Mouse (Mus musculus) heart, adult 18-20 months (tissue): ENCODE measurements around the gene Pfdn4. TPM values are rescaled to one million over a fixed set of nuclear protein-coding genes. Genes with fewer than 3 reads are reported as not detected.
"Not testable (repeated sequence)": the region's sequence is repeated elsewhere in the genome, so short reads cannot be mapped to it uniquely, and the experiment has no call there.

ENCODE experiments used
- DNase-seq, 2 experiments: peaks; one replicate each; pipeline ENCODE4 v3.0.0; 2021 to 2022; ENCODE audit warnings: mixed read lengths in 1 of 2
- long read RNA-seq, 2 experiments: library from polyadenylated mRNA; stranded (forward); transcript quantifications; one replicate each; pipeline ENCODE4 v2.0.0; 2021
- total RNA-seq, 2 experiments: library from RNA; stranded (reverse); gene quantifications; 2 replicates each; pipeline ENCODE4 v1.2.3; 2021

The Pfdn4 gene
- 10 to 100 TPM; 10.8 to 14.8 TPM for total RNA-seq
- long read RNA-seq, experiment 1, partial matches to known transcripts, result 1 of 4 reads
- long read RNA-seq, experiment 1, other reads (novel, unspliced or antisense), result 0 of 4 reads
- long read RNA-seq, experiment 2, transcript Pfdn4-201 (4 exons, 935 nt), result major isoform, 7 of 7 reads
- long read RNA-seq, experiment 2, partial matches to known transcripts, result 0 of 7 reads
- long read RNA-seq, experiment 2, other reads (novel, unspliced or antisense), result 0 of 7 reads

DNA sequence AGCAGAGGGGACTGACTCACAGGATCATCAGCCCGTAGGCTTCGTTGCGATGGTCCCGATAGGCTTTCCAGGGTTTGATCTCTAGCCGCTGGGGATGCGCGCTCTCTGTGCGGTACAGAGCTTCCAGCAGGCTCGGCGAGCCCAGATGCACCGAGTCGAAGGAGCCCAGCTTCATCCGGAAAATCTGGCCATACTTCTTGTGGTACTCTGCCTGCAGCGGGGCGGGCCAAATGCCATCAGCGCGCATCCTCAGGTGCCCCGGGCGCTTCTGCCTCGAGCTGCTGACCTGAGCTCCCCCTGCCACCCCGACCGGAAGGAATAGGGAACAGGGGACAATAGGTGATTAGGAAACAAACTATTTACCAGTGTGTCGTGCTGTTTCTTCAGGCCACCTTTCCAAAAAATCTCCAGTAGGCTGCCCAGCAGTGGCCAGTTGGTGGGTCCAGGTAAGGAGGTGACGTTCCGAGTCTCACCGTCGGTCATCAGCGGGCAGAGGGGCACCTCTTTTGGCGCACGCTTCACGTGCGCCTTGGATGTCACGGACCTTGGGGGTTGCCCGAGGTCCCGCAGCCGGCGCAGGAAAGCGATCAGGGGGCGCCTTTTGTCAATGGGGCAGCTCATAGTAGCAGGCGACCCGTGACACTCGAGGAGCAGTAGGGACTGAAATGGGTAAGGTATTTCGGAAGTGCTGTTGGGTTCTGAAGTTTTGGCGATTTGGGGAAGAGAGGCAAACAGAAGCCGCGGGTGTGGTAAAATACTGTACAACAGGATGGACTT lies at the start of gene Pfdn4:
Pfdn4 (plus strand) TSS at position 275 of the 777 bp plus-strand sequence.
- DNase-seq, result peak in 1 of 2 experiments; percentile 26

- no peak for DNase-seq
Measured at GRCm38 (mm10) chr2:170446843-170447383, 49.3 kb upstream of the Pfdn4 start.

DNA sequence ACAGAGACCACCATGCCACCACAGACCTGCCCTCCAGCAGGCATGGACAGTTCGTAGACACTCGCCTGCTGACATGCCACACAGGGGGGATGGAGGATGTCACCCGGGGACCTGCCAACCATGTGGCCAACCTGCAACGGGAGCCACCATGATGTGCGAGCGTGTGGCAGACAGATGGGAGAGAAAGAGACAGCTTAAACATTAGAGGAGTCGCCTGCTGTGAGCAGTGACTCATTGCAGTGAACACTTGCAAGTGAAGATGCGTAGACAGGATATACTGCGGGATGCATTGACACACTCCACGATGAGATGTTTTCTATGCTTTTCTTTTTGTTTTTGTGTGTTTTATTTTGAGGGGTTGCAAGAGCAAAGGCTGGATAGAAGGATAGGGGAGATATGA lies 48.6 kb upstream of the Pfdn4 start:
- no peak for DNase-seq

DNA sequence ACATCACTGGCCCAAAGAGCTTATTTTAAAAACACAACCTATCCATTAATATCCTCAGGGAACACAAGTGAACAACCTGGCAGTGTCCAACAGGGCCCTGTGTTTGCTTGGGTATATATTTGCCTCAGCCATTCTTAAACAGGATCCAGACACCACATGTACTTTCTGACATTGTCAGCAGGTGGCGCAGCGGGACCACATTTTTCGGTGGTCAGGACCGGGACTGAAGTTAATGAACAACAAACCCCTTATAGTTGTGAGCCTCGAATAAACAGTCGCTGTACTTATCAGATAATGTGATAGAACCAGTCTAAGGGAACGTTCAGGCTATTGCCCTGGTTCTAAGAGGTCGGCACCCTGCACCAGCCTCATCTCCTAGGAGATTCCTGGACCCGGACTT lies 45.3 kb upstream of the Pfdn4 start:
- peak; percentile 58 to 91 for DNase-seq

DNA sequence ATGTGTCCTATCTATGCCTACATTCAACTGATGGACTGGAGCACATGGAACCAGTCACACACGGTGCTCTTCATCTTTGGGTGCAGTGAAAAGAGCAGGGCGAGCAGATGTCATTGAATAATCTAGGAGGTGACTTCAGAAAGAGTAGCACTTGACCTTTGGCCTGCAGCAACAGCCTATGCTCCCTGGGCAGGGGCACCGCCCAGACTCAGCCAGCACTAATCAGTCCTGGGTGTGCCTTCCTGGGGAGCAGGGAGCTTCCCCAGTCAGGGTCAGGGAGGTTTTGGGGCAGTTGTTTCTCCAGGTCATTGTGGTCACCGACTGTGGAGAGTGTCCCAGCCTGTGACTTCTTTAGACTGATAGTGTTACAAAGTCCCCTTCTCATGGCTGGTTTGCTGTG lies 42.4 kb upstream of the Pfdn4 start:
- DNase-seq, result not testable (repeated sequence)

- no peak for DNase-seq
Measured at GRCm38 (mm10) chr2:170459183-170459582, 37.0 kb upstream of the Pfdn4 start.

GRCm38 (mm10) chr2:170459805-170460204 lies 36.4 kb upstream of the Pfdn4 start:
- no peak for DNase-seq

- no peak for DNase-seq
Measured at GRCm38 (mm10) chr2:170461652-170462051, 34.6 kb upstream of the Pfdn4 start.

DNA sequence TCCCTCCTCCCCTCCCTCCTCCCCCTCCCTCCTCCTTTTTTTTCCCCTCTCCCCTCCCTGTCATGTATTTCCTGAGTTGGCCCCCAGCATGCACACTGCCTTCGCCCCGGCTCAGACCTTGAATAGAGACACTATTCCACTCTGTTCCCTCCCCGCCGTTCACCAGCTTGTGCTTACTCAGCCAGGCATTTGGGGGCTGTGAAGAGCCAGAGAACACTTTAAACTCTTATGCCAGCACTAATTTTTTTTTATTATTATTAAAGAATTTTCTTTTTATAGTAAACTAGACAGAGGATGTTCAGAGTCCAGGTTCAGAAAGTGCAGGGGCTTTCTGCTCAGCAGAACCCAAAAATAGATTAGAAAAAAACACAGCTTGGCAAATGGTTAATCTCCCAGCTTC lies 31.4 kb upstream of the Pfdn4 start:
- no peak for DNase-seq

DNA sequence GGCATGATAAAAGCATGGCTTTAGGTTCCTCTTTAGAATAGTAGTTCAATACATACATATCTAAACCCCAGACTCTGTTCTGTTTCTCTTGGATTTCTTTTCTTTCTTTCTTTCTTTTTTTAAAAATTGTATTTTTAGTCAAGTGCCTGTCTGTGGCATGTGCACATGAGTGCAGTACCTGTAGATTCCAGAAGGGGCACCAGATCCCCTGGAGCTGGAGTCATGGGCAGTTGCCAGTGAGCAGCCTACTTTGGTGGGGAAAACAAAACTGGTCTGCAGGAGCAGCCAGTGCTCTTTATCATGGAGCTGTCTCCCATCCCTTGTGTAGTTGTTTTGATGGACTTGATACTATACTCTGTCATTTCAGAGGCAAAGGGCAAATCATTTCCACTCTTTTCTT lies 28.2 kb upstream of the Pfdn4 start:
- no peak for DNase-seq

DNA sequence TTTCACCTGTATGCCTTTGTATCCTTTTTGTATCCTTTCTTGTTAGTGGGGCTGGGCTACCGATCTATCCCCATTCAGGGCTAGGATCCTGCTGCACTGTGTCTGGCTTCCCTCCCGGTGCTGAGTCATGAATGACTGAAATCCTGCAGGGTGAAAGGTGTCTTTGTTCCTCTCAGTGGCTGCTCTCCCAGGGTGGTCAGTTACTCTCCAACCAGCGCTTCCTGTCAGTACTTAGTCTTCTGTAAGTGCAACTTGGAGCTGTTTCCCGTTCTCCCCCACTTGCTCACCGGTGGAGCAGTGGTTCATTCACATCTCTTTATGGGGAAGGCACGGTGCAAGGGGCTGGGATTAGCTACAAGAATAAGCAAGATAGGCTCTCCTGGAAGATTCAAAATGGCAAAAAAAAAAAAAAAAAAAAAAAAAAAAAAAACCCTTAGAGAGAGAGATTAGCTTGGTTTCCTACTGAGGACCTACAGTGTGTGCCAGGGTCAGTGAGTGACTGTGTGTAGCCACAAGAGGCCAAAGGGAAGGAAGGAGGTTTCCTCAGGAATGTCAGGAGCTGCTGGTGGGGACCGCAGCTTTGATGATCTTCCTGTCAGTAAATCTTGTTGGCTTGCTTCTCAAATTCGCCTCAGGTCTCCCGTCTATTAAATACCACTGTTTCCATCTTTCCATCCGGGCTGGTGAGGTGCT lies 26.5 kb upstream of the Pfdn4 start:
- DNase-seq, result peak; percentile 17 to 51

- no peak for DNase-seq
Measured at GRCm38 (mm10) chr2:170470591-170470990, 25.6 kb upstream of the Pfdn4 start.

DNA sequence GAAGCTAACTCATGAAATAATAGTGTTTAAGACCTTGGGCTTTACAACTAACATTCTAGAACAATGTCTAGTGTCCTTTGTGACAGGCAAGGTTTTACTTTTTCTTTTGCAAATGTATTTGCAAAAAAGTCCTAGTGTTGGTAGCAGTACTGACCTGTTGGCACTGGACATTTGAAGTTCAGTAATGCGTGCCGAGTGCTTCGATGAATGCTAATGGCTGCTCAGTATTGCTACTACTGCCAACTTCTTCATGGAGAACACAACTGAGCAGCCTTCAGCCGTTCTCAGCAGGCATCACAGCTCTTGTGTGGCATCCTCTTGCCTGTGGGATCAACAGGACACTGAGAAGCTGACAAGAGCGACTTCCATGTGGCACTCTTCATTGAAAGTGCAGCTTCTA lies 22.1 kb upstream of the Pfdn4 start:
- DNase-seq, result no peak

GRCm38 (mm10) chr2:170475164-170475563 lies 21.1 kb upstream of the Pfdn4 start:
- no peak for DNase-seq

GRCm38 (mm10) chr2:170476215-170476614 lies 20.0 kb upstream of the Pfdn4 start:
- peak; percentile 11 to 44 for DNase-seq

DNA sequence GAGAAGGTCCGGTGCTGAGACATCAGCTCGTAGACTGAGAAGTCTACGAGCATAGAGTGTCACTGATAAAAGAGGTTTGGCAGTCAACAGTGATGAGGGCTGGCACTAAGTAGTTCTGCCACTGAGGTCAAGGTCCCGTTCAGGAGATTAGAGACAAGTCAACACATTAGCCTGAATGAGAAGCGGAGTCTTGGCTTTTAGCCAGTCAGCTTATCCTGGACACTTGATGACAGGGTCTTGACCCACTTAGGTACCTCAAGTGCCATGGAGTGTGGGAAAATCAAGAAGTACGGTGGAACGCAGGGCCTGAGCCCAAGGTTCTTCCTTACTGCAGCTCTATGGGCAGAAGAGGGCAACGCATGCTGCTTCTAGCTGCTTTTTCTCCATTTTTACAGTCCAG lies 19.6 kb upstream of the Pfdn4 start:
- DNase-seq, result peak in 1 of 2 experiments; percentile 3

DNA sequence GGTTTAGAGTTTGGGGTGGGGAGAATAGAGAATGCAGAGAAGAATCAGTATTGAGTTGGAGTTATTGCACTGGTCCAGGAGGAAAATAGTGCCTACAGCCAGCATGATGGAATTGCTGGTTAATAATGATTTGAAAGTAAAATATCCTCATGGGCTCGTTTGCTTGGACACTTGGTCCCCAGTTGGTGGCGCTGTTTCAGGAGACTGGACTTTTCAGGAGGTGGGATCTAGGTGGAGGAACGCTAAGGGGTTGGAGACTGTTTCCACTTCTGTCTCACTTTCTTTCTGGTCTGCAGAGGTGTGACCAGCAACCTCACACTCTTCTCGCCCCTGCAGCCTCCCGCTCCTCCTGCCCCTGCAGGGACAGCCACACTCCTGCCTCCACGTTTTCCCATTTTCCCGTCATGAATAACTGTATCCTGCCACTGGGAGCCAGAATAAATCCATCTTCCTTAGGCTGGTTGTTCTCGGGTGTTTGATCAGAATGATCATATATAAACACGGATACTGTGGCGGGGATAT lies 14.1 kb upstream of the Pfdn4 start:
- DNase-seq, result no peak

- DNase-seq, result no peak
Measured at GRCm38 (mm10) chr2:170483914-170484313, 12.3 kb upstream of the Pfdn4 start.

DNA sequence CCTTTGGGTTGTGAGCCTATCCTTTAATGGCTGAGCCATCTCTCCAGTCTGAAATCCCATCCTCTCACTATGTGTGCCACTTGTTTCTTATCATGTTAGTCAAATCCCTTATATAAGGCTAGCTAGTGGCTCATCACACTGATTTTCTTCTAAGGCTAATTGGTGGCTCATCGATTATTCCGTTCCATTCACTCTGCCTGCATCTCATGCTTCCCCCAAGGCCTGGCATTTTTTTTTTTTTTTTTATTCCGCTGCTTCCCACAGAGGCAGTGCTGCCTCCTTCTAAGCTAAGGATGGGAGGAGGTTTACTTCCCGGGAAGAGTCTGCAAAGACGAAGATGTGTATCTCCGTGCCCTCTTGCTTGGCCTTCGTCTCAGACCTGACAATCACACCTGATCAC lies 9.0 kb upstream of the Pfdn4 start:
- DNase-seq, result no peak

DNA sequence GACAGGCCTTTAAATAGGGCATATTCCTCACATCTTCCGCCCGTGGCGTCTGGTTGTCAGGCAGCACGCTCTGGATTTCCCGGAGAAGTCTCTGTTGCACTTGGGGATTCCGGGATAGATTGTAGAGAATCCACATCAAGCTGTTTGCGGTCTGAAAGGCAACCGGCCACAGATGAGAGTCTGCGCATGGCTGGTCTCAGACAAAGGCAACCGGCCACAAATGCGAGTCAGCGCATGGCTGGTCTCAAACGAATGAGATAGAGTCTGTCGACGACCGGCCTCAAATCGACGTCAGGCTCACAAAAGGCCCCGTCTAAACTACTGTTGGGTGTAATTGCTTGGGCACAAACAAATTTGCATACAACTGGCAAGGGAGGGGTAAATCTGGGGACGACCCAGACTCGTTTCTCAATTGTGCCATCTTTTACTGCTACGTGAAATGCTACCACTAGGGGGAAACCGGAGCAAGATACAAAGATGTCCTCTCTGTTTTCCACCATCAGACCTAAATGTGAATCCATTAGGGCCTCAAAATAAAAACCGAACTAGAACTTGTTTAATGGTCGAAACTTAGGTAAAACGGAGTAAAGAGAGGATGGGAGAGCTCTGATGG lies 8.2 kb upstream of the Pfdn4 start:
- peak in 1 of 2 experiments; percentile 39 for DNase-seq

GRCm38 (mm10) chr2:170494784-170495710 lies 1.2 kb upstream of the Pfdn4 start:
- no peak for DNase-seq
